Mouse (Mus musculus) left cerebral cortex, postnatal 25 days (tissue): ENCODE results near the gene Cryzl2. TPM values are rescaled to one million over a fixed set of nuclear protein-coding genes. Genes with fewer than 3 reads are reported as not detected.

ENCODE experiments used
- DNase-seq, 2 experiments: peaks; one replicate each; pipeline ENCODE4 v3.0.0; 2022; ENCODE audit warnings: low spot score in 2 of 2, mixed read lengths in 1 of 2
- intact Hi-C: fragments of 180-260 bp; cut with DNase I; formaldehyde crosslinking; loops from one replicate; pipeline ENCODE4 v1.15.1; 2025
- total RNA-seq, 2 experiments: library from RNA; stranded (reverse); gene quantifications; 2 replicates each; pipeline ENCODE4 v1.2.3; 2021

The Cryzl2 gene
- total RNA-seq, 2 experiments from 2014 or later: 3.5 to 4.0 TPM

- no peak for DNase-seq
- intact Hi-C loops: loop anchor here (10.0 kb wide), 1 partner anchor 375 kb away; no protein-coding TSS in a partner anchor
Measured at GRCm38 (mm10) chr1:157459904-157460303, 1.5 kb downstream of the Cryzl2 start.

GRCm38 (mm10) chr1:157461276-157461675 lies 2.9 kb downstream of the Cryzl2 start:
- no peak for DNase-seq
- intact Hi-C loops: no loop called here

- no peak for DNase-seq
- intact Hi-C loops: no loop called here
Measured at GRCm38 (mm10) chr1:157462336-157462735, 4.0 kb downstream of the Cryzl2 start.

- intact Hi-C loops: no loop called here
- peak in 1 of 2 experiments; percentile 53 for DNase-seq
Measured at GRCm38 (mm10) chr1:157465194-157465593, 6.8 kb downstream of the Cryzl2 start.

GRCm38 (mm10) chr1:157467866-157468265 lies 9.5 kb downstream of the Cryzl2 start:
- intact Hi-C loops: no loop called here
- peak in 1 of 2 experiments; percentile 78 for DNase-seq

- intact Hi-C loops: loop anchor here (1.0 to 5.0 kb wide), 5 partner anchors 26 to 66 kb away; no protein-coding TSS in a partner anchor
- DNase-seq: peak; percentile 79 to 95
Measured at GRCm38 (mm10) chr1:157470761-157471386, 12.5 kb downstream of the Cryzl2 start.

GRCm38 (mm10) chr1:157472716-157473115 lies 14.3 kb downstream of the Cryzl2 start:
- intact Hi-C loops: loop anchor here (5.0 kb wide), 2 partner anchors 40 to 65 kb away; no protein-coding TSS in a partner anchor
- peak in 1 of 2 experiments; percentile 57 for DNase-seq

GRCm38 (mm10) chr1:157474865-157475264 lies 16.5 kb downstream of the Cryzl2 start:
- DNase-seq: no peak
- intact Hi-C loops: loop anchor here (5.0 kb wide), 2 partner anchors 43 to 62 kb away; no protein-coding TSS in a partner anchor

GRCm38 (mm10) chr1:157476231-157476630 lies 17.9 kb downstream of the Cryzl2 start:
- intact Hi-C loops: no loop called here
- peak in 1 of 2 experiments; percentile 84 for DNase-seq

GRCm38 (mm10) chr1:157480090-157480489 lies 21.7 kb downstream of the Cryzl2 start:
- no peak for DNase-seq
- intact Hi-C loops: loop anchor here (5.0 kb wide), 1 partner anchor 38 kb away; no protein-coding TSS in a partner anchor

- DNase-seq: no peak
- intact Hi-C loops: loop anchor here (5.0 kb wide), 1 partner anchor 39 kb away; no protein-coding TSS in a partner anchor
Measured at GRCm38 (mm10) chr1:157480901-157481300, 22.5 kb downstream of the Cryzl2 start.

GRCm38 (mm10) chr1:157481666-157482065 lies 23.3 kb downstream of the Cryzl2 start:
- DNase-seq: no peak
- intact Hi-C loops: loop anchor here (5.0 kb wide), 1 partner anchor 39 kb away; no protein-coding TSS in a partner anchor

GRCm38 (mm10) chr1:157484161-157484560 lies 25.8 kb downstream of the Cryzl2 start:
- intact Hi-C loops: loop anchor here (5.0 kb wide), 1 partner anchor 42 kb away; no protein-coding TSS in a partner anchor
- peak in 1 of 2 experiments; percentile 88 for DNase-seq

GRCm38 (mm10) chr1:157500657-157501056 lies 42.3 kb downstream of the Cryzl2 start:
- intact Hi-C loops: no loop called here
- DNase-seq: no peak

- intact Hi-C loops: no loop called here
- no peak for DNase-seq
Measured at GRCm38 (mm10) chr1:157501352-157501945, 43.1 kb downstream of the Cryzl2 start.

- intact Hi-C loops: no loop called here
- no peak for DNase-seq
Measured at GRCm38 (mm10) chr1:157503071-157503470, 44.7 kb downstream of the Cryzl2 start.

GRCm38 (mm10) chr1:157506522-157506921 lies 48.1 kb downstream of the Cryzl2 start, which contains the start of gene Sec16b:
TSS of gene Sec16b (plus strand) at chr1:157506728.
- intact Hi-C loops: no loop called here
- DNase-seq: peak in 1 of 2 experiments; percentile 22

GRCm38 (mm10) chr1:157506995-157507595 lies 48.7 kb downstream of the Cryzl2 start:
- intact Hi-C loops: no loop called here
- DNase-seq: peak in 1 of 2 experiments; percentile 52

GRCm38 (mm10) chr1:157507814-157508213 lies 49.4 kb downstream of the Cryzl2 start:
- intact Hi-C loops: no loop called here
- DNase-seq: peak in 1 of 2 experiments; percentile 22
